Mouse (Mus musculus): ENCODE results near the gene Igfbp6. TPM values are rescaled to one million over a fixed set of nuclear protein-coding genes. Genes with fewer than 3 reads are reported as not detected.

The Igfbp6 gene
- polyA plus RNA-seq, 1 experiment from 2014 or later = 0.40 TPM

DNA sequence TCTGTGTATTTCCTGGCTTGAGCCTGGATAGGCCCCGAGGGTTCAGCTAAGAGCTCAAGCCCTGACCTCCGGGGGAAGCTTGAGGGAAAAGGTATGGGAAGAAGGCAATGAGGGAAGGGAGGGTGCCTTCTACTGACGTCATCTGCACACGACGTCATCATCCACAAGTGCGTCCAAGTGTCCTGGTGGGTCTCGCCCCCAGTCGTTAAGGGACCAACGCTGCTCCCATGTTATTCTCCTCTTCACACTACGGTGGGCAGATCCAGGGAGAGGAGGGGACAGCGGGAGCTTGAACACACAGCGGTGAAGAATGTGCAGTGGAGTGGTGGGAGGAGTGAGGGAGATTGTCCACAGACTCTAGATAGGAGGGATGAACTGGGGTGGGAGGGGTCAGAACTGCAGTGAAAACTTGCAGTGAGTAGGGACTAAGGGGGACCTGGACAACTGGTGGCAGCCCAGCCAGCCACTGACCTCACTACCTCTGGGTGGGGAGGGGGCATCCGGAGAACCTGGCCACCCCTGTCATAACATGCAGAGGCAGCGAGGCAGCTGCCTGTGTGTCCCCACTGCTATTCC is 40.7 kb upstream of the Igfbp6 start:
- peak overlapping the region; percentile 12 for H3K4me2 ChIP-seq
- H3K27ac ChIP-seq = 0 out of 2 replicates have a peak overlapping the region, but pooled peaks have one; percentile 6
- peak overlapping the region; percentile 35; the same call in 1 of the 2 replicates for H3K9ac ChIP-seq
- 10% methylated on average over 14 of the region's 14 CpGs for WGBS
- H3K27me3 ChIP-seq = peaks cover 70% of the 10 kb centered on the region
- H3K4me3 ChIP-seq = no peak overlapping the region; the same call in 1 of the 2 replicates
- peaks cover 6% of the 10 kb centered on the region; the same call in 1 of the 2 replicates for H3K36me3 ChIP-seq (ENCODE audit: poor library complexity, severe bottlenecking)
- peaks cover 73% of the 10 kb centered on the region for H3K4me1 ChIP-seq
- ATAC-seq = no peak
- no peaks in the 10 kb centered on the region for H3K9me3 ChIP-seq (replicated peaks)

DNA sequence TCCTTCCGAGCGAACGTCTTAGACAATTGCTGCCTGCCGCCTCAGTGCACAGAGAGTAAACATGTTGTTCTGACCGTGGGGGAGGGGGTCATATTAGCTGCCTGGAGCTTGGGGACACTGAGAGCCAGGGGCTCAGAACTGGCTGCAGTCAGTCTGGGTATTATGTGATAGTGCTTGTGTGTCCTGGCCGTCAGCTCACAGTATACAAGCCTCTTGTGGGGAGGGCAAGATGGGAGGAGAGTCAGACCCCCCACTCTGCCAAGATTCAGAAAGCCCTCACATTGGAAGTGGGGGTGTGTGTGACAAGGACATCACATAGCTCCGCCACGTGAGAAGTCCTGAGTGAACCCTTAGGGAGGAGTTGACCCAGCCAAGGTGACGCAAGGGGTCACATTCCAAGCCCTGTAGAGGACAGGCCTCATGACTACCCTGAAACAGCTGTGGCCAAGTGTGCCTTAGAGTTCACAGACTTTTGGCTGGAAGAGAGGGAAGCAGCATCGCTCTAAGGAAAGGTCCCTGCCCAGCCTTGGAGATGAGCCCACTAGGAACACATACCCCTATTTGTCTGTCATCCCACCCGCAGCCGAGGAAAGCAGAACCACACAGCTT is 40.1 kb upstream of the Igfbp6 start:
- H3K4me2 ChIP-seq = peak overlapping the region; percentile 12
- no peaks in the 10 kb centered on the region for H3K36me3 ChIP-seq (ENCODE audit: poor library complexity, severe bottlenecking)
- no peak overlapping the region for H3K9ac ChIP-seq
- WGBS = 26% methylated on average over 12 of the region's 12 CpGs
- no peak for ATAC-seq
- no peak overlapping the region for H3K27ac ChIP-seq
- H3K4me1 ChIP-seq = peaks cover 73% of the 10 kb centered on the region
- peaks cover 66% of the 10 kb centered on the region for H3K27me3 ChIP-seq
- no peak overlapping the region for H3K4me3 ChIP-seq
- no peaks in the 10 kb centered on the region for H3K9me3 ChIP-seq (replicated peaks)

DNA sequence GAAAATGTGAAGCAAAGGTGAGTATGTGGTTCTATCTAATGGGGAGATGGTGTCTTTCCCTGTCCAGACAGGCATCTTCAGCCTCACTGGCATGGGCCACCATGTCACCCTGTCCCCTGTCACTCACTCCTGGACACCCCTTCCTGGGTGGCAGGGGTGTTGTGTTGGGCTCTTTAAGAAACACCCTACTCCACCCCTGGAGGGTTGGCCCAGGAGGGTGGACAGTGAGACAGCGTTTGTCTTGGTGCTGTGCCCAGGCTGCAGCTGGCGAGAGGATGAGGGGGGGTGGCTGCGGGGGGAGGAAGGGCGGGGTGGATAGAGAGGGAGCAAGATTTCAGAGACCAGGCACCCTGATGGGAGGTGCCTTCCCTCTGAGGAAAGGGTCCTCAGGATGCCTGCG is 38.8 kb upstream of the Igfbp6 start:
- Histone ChIP-seq H3K36me3 (ENCODE audit: poor library complexity, severe bottlenecking) (no peaks in the 10 kb centered on the region), H3K9me3 (replicated peaks) (no peaks in the 10 kb centered on the region), H3K4me2 (no peak overlapping the region), H3K4me1 (peaks cover 62% of the 10 kb centered on the region), H3K27me3 (peaks cover 61% of the 10 kb centered on the region), H3K9ac (peak overlapping the region; percentile 6; the same call in 1 of the 2 replicates), H3K4me3 (no peak overlapping the region), H3K27ac (no peak overlapping the region)
- ATAC-seq = no peak
- WGBS = 47% methylated on average over 5 of the region's 5 CpGs

DNA sequence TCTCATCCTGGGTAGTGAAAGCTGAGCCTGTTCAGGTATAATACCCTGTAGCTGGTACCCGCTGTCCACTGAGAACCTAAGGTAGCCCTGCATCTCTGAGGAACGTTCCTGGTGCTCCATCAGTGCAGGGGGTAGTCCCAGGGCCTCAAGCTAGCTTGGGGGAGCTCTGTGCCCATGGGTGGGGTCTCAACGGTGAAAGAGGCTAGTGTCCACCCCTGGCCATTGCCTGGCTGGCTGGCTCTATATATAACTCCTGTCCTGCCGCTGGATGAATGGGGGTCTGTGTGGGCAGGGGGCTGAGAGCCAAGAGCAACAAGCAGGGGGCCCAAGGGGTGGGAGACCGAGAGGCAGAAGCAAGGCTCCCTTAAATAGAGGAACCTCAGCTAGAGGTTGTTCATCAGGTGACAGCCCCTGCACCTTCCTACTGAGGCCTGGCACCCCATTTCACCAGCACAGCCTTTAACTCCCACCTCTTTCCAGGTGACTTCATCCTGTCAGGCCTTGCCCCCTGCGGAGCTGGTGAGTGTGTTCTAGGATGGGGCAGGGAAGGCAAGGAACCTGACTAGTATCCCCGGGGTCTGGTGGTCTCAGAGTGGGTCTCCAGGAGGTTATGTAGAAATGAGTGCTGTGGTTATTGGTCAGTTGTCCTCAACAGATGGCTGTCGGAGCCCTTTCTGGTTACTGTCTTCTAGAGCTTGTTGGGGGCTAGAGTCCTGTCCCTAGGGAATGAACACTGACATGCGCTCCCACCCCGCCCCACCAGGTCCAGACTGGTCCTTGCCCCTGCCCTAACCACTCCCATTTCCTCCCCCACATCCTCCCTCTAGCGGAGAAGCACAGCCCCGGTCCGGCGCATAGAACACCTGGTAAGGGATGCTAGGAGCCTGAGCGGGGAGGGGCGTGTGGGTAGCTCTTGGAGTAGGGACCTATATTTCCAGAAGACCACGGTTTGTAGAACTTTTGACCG is 38.1 kb upstream of the Igfbp6 start:
- Histone ChIP-seq H3K27ac (no peak overlapping the region), H3K27me3 (peaks cover 56% of the 10 kb centered on the region), H3K4me2 (peak overlapping the region; percentile 55), H3K36me3 (ENCODE audit: poor library complexity, severe bottlenecking) (no peaks in the 10 kb centered on the region), H3K4me3 (no peak overlapping the region), H3K9ac (0 out of 2 replicates have a peak overlapping the region, but pooled peaks have one; percentile 6), H3K9me3 (replicated peaks) (no peaks in the 10 kb centered on the region), H3K4me1 (peaks cover 55% of the 10 kb centered on the region)
- no peak for ATAC-seq
- 35% methylated on average over 16 of the region's 18 CpGs for WGBS

DNA sequence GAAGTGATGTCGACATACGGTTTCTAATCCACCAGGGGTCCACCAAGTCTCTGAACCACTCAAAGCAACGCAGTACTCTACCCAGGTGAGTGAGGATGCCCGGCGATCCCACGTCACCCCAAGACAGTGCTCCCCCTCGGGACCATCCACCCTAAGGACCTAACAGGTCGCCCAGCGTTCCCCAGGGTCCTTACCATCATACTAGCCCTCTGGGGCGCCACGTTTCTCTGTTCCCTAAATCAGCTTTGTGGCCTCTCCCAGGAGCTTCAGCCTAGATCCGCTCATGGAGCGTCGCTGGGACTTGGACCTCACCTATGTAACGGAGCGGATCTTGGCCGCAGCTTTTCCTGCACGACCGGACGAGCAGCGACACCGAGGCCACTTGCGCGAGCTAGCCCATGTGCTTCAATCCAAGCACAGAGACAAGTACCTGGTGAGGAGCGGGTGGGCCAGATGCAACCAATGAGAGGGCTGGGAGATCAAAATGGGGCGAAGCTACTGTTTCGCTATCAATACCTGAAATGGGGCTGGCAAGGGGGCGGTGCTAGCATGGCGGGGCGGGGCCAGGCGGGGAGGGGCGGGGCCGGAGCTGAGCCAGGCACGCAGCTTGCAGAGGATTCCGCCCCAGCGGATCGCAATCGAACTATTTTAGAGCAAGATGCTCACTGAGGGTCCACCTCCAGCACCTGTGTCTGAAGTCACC is 37.3 kb upstream of the Igfbp6 start:
- Histone ChIP-seq H3K9ac (0 out of 2 replicates have a peak overlapping the region, but pooled peaks have one; percentile 12), H3K27ac (no peak overlapping the region), H3K9me3 (replicated peaks) (no peaks in the 10 kb centered on the region), H3K4me1 (peaks cover 48% of the 10 kb centered on the region), H3K27me3 (peaks cover 51% of the 10 kb centered on the region), H3K4me2 (peak overlapping the region; percentile 55), H3K4me3 (peak overlapping the region; percentile 28), H3K36me3 (ENCODE audit: poor library complexity, severe bottlenecking) (no peaks in the 10 kb centered on the region)
- ATAC-seq = no peak
- WGBS = 5% methylated on average over 38 of the region's 38 CpGs

DNA sequence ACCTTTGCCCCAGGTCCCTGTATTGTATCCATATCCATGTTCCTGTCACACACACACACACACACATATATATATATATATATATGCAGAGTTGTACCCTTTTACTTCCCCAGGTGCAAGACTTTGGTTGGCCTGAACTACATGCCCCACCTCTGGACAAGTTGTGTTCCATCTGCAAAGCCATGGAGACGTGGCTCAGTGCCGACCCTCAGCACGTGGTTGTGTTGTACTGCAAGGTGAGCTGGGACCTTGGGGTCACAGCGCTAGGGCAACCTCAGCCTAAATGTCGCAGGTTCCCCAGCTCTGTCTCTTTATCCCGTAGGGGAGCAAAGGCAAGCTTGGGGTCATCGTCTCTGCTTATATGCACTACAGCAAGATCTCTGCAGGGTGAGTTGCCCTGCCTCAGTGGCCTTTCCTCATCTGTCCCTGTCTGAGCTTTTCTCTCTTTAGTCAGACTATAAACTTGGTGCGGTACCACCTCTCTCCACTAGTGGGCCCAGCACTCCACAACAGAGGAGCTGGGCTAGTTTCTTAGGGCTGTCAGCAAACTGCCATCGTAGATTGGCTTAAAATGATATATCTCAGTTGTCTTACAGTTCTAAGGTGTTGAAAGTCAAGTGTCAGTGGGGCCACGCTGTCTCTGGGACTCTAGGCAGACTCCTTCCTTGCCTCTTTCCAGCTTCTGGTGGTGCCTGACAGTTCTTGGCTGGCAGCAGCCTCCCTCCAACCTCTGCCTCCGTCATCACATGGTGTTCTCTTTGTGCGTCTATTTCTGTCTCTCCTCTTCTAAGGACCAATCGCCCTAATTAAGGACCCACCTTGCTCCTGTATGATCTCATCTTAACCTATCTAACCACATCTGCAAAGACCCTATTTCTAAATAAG is 36.2 kb upstream of the Igfbp6 start:
- ATAC-seq = no peak
- Histone ChIP-seq H3K36me3 (ENCODE audit: poor library complexity, severe bottlenecking) (no peaks in the 10 kb centered on the region), H3K4me3 (no peak overlapping the region), H3K27me3 (peaks cover 44% of the 10 kb centered on the region), H3K9me3 (replicated peaks) (no peaks in the 10 kb centered on the region), H3K9ac (no peak overlapping the region), H3K4me2 (peak overlapping the region; percentile 55), H3K27ac (no peak overlapping the region), H3K4me1 (peaks cover 38% of the 10 kb centered on the region)
- WGBS = 35% methylated on average over 13 of the region's 13 CpGs

DNA sequence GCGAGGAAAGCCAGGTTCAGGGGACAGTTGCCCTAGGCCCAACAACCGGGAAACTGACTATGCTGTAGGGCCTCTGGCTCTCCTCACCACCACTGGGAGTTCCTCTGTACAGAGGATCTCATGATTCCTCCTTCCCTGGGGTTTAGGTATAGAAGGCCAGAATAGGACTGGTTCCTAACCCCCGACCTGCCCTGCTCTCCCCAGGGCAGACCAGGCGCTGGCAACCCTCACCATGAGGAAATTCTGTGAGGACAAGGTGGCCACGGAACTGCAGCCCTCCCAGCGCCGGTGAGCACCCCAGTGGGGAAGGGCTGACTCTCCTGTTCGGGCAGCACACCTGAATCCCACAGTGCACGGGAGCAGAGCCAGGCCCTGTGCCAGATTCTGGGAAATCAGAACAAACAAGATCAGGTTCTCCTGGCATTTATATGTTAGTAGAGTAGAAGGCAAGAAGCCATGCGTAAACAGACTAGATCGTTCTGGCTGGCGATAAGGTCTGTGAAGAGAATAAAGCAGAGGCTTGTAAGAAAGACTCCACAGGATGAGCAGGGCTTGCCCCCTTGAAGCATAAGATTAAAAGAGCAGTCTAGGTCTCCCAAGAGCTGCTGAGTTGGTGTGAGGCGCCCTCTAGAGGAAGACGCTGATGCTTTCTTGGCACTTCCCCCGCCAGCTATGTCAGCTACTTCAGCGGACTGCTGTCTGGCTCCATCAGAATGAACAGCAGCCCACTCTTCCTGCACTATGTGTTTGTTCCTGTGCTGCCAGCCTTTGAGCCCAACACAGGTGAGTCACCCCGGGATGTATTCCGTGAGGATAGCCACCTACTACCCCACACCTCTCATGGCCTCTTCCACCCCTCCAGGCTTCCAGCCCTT is 35.3 kb upstream of the Igfbp6 start:
- Histone ChIP-seq H3K4me3 (no peak overlapping the region), H3K9ac (no peak overlapping the region), H3K4me1 (peaks cover 29% of the 10 kb centered on the region), H3K27ac (no peak overlapping the region), H3K36me3 (ENCODE audit: poor library complexity, severe bottlenecking) (no peaks in the 10 kb centered on the region), H3K27me3 (peaks cover 42% of the 10 kb centered on the region), H3K9me3 (replicated peaks) (no peaks in the 10 kb centered on the region), H3K4me2 (no peak overlapping the region)
- 0 out of 2 replicates have a peak, but pooled peaks have one; percentile 19 for ATAC-seq
- WGBS = 45% methylated on average over 18 of the region's 18 CpGs

DNA sequence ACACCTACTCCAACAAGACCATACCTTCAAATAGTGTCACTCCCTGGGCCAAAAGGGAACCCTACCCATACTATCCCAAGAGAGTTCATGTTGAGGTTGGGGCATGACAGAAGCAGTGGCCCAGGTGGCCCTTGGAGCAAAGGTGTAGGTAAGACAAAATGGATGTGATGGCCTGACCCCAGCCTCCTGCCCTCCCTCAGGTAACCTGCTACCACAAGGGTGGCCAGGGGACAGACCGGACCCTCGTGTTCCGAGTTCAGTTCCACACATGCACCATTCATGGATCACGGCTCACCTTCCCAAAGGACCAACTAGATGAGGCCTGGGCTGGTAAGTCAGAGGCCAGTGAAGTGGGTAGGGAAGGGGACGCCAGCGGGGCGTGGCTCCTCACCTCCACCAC is 33.9 kb upstream of the Igfbp6 start:
- no peak overlapping the region for H3K9ac ChIP-seq
- no peak overlapping the region for H3K4me3 ChIP-seq
- WGBS = 94% methylated on average over 7 of the region's 7 CpGs
- no peak overlapping the region for H3K27ac ChIP-seq
- peaks cover 24% of the 10 kb centered on the region for H3K4me1 ChIP-seq
- no peak for ATAC-seq
- H3K36me3 ChIP-seq (ENCODE audit: poor library complexity, severe bottlenecking) = peaks cover 4% of the 10 kb centered on the region; the same call in 1 of the 2 replicates
- H3K9me3 ChIP-seq (replicated peaks) = no peaks in the 10 kb centered on the region
- H3K4me2 ChIP-seq = no peak overlapping the region
- peaks cover 31% of the 10 kb centered on the region for H3K27me3 ChIP-seq

DNA sequence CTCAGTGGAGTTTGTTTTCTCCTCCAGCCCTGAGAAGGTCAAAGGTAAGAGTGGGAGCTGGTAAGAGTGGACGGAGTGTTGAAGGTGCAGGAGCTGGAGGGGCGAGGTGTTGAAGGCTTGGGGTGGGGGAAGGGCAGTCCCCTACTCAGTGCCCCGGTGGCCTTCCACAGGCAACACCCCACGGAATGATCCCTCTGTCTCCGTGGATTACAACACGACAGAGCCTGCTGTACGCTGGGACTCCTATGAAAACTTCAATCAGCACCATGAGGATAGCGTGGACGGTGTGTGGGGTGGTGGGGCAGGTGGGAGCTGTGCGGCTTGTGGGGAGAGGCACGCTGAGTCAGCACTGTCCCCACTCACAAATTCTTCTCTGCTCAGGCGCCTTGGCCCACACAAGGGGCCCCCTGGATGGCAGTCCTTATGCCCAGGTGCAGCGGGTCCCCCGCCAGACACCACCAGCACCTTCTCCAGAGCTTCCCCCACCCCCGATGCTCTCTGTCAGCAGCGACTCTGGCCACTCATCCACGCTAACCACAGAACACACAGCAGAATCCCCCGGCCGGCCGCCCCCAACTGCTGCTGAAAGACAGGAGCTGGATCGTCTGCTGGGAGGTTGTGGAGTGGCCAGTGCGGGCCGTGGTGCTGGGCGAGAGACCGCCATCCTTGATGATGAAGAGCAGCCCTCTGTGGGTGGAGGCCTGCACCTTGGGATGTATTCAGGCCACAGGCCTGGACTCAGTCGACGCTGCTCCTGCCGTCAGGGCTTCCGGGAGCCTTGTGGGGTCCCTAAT is 33.3 kb upstream of the Igfbp6 start:
- 77% methylated on average over 29 of the region's 29 CpGs for WGBS
- no peak overlapping the region for H3K9ac ChIP-seq
- no peak for ATAC-seq
- H3K36me3 ChIP-seq (ENCODE audit: poor library complexity, severe bottlenecking) = peaks cover 10% of the 10 kb centered on the region
- no peak overlapping the region for H3K27ac ChIP-seq
- peaks cover 24% of the 10 kb centered on the region for H3K27me3 ChIP-seq
- H3K4me1 ChIP-seq = peaks cover 24% of the 10 kb centered on the region
- H3K9me3 ChIP-seq (replicated peaks) = no peaks in the 10 kb centered on the region
- no peak overlapping the region for H3K4me3 ChIP-seq
- H3K4me2 ChIP-seq = no peak overlapping the region

DNA sequence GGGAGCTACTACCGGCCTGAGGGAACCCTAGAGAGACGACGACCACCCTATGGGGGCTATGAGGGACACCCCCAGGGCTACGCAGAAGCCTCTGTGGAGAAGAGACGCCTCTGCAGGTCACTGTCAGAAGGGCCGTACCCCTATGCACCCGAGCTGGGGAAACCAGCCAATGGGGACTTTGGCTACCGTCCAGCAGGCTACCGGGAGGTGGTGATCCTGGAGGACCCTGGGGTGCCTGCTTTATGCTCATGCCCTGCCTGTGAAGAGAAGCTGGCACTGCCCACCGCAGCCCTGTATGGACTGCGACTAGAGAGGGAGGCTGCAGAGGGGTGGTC is 32.7 kb upstream of the Igfbp6 start:
- Histone ChIP-seq H3K27ac (no peak overlapping the region), H3K4me3 (no peak overlapping the region), H3K36me3 (ENCODE audit: poor library complexity, severe bottlenecking) (peaks cover 12% of the 10 kb centered on the region), H3K4me2 (no peak overlapping the region), H3K9ac (no peak overlapping the region), H3K4me1 (peaks cover 27% of the 10 kb centered on the region), H3K27me3 (peaks cover 19% of the 10 kb centered on the region), H3K9me3 (replicated peaks) (no peaks in the 10 kb centered on the region)
- ATAC-seq = no peak
- 81% methylated on average over 11 of the region's 11 CpGs for WGBS
